Mouse (Mus musculus) mature B cell (primary cell): ENCODE results near the gene Mrrf.

Source experiments
- in situ Hi-C: fragments of 300-500 bp; cut with MboI; formaldehyde crosslinking; loops from 2 replicates; pipeline ENCODE4 v1.14.3; 2019

Gene Mrrf

GRCm38 (mm10) chr2:36201756-36202610 is 65.8 kb downstream of the Mrrf start:
- in situ Hi-C loops: no loop called here

GRCm38 (mm10) chr2:36202611-36202880 is 66.4 kb downstream of the Mrrf start:
- in situ Hi-C loops: no loop called here

DNA sequence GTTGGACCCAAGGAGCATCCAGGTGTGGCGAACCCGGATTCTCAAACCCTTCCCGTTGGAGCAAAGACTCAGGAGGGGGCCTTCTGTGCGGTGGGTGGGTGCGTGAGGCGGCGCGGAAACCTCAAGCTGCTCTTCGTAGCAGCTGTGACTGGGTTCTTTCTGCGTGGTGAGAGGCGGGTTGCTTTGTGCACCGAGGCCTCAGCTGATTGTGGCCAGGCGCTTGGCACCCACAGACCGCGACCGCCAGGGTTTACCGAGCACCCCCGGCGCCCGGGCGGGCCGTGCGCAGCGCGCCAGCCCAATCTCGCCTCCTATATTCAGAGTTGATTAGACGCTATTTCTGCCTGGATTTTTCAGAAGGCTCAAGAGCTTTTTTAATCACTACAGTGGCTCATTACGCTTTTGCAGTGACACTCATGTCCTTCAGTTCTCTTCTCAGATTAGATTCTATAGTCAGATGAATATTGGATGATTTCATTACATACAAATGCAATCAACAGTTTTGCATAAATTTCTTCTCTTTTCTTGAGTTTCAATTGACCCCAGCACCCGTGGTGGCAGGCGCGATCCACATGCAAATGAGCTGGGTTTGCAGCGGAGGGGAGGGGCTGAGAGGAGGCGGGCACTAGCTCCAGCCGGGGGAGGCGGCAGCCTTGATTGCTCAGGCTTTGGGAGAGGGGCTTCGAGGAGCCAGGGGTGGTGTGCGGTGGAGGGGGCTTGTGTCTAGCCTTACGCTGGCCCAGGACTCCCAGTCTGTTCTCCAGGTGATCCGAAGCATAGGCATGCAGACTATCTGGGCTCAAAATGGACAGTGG is 67.0 kb downstream of the Mrrf start:
- in situ Hi-C loops: no loop called here

GRCm38 (mm10) chr2:36204595-36204994 is 68.4 kb downstream of the Mrrf start:
- in situ Hi-C loops: no loop called here

- in situ Hi-C loops: no loop called here
These were observed 70.9 kb downstream of the Mrrf start for GRCm38 (mm10) chr2:36207071-36207470.

DNA sequence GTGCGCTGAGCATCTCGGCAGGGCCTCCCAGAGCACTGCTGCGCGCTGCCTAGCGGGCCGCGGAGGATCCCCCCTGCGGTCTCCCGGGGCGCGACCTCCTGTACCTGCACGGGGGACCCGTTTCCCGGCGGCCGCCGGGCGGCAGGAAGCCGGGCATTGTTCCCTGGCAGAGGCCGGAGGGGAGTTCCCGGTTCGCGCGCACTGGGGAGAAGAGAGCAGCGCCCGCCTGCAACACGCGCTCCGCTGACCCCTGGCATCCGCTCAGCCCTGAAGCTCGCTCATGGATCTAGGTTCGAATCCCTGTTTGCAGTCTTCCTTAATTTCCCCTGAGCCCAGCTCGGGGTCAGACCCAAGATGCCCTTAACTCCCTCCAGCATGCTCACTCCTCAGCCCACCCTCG is 74.6 kb downstream of the Mrrf start:
- in situ Hi-C loops: loop anchor here (5.0 kb wide), 1 partner anchor 203 kb away; no protein-coding TSS in a partner anchor

- in situ Hi-C loops: loop anchor here (5.0 kb wide), 1 partner anchor 204 kb away; no protein-coding TSS in a partner anchor
These were observed 75.6 kb downstream of the Mrrf start for GRCm38 (mm10) chr2:36211785-36212184.

DNA sequence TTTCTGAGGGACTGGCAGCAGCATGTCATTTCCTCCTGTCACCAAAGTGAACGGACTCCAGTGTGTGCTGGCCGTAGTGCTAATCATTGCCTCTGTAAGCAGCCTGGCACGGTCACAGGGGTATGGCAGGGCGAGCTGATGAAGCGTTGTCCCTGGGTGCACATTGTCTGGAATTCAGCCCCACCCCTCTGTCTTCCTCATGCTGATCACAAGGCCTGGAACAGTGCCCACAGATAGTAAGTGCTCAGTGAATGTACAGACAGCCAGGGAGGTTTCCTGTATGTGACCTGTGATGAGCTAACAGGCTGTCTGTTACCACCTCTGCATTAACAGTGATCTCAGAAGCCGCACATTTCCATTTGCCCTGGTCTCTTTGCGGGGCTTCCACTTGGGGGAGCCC is 76.9 kb downstream of the Mrrf start:
- in situ Hi-C loops: loop anchor here (5.0 kb wide), 1 partner anchor 206 kb away; no protein-coding TSS in a partner anchor

GRCm38 (mm10) chr2:36214023-36214422 is 77.8 kb downstream of the Mrrf start:
- in situ Hi-C loops: loop anchor here (5.0 kb wide), 1 partner anchor 207 kb away; no protein-coding TSS in a partner anchor

- in situ Hi-C loops: loop anchor here (5.0 kb wide), 1 partner anchor 207 kb away; no protein-coding TSS in a partner anchor
These were observed 78.2 kb downstream of the Mrrf start for GRCm38 (mm10) chr2:36214425-36214824.

GRCm38 (mm10) chr2:36215203-36215739 is 79.1 kb downstream of the Mrrf start:
- in situ Hi-C loops: no loop called here

DNA sequence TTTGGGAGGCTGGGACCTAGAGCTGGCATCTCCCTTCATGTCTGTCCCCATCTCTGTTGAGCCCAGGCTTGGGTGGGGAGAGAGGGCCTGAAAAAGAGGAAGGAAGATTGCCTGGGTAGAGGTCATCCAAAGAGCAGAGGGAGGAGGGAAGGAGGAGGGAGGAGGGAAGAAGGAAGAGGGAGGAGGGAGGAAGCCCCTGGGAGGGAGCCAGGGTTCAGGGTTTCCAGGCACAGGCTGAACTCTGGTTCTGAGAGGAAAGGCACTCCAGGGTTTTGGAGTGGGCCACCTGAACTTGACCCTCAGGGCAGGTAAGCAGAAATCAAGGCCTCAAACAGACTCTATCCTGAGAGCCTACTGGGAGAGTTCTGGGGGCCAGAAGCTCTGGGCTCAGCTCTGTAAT is 80.4 kb downstream of the Mrrf start:
- in situ Hi-C loops: no loop called here

- in situ Hi-C loops: no loop called here
These were observed 80.9 kb downstream of the Mrrf start for GRCm38 (mm10) chr2:36216953-36217573.

DNA sequence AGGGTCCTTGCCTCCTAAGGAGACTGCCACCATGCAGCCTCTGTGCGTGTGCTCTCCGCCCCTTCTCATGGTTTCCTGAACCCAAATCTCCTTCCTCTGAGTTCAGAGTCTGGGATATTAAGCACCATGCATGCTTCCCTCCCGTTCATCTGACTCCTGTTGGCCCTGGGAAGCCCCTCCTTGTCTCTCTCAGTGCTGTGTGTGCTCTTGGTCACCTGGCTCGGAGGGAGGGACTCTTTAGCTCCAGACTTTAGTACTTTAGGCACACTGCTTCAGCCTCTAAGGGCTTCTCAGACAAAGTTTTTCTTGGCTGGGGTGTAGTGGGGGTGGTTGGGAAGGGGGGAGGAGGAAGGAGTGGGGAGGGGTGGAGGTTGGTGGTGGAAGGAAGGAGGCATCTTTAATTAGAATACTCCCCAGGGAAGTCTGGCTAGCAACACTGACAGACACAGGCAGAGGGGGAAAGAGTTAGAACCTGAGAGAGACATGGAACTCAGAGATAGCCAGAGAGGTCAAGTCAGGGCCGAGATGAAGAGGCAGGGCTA is 81.6 kb downstream of the Mrrf start:
- in situ Hi-C loops: no loop called here

- in situ Hi-C loops: no loop called here
These were observed 83.9 kb downstream of the Mrrf start for GRCm38 (mm10) chr2:36220106-36220505.

DNA sequence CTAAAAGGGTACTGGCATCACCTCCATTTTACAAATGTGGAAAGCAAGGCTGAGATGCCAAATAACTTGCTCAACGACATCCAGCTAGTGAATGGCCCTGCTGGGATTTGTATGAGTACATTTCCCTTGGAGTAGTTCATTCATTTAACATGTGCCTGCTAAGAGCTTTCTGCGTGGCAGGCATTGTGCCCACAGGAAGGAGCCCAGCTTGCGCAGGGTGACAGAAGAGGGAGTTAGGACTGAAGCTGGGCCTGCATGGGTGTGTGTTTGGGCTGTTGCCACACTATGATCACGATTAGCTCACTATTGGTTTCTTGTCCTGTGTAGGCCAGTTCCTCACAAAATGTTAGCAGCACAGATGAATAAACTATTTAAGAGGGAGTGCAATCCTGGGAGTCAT is 84.7 kb downstream of the Mrrf start:
- in situ Hi-C loops: no loop called here

GRCm38 (mm10) chr2:36222168-36222848 is 86.1 kb downstream of the Mrrf start:
- in situ Hi-C loops: no loop called here

GRCm38 (mm10) chr2:36223436-36223835 is 87.2 kb downstream of the Mrrf start:
- in situ Hi-C loops: no loop called here

GRCm38 (mm10) chr2:36224153-36224552 is 88.0 kb downstream of the Mrrf start:
- in situ Hi-C loops: no loop called here

DNA sequence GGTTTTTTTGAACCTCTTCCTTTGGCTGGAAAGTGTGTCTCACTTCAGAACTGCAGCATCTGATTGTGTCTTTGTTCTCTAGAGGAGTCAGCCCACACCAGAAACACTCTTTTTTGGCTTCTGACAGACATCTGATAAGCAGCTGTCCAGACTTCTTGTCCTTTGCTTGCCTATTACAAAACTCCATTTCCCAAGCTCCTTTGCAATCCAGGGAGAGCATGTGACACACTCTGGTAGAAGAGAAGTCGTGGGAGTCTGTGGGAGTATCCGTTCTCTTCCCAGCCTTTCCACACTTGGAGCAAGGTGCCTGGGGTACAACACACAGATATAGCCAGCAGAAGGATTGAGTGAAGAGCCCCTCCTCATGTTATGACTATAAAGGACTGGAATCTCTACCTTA is 88.4 kb downstream of the Mrrf start:
- in situ Hi-C loops: no loop called here

GRCm38 (mm10) chr2:36230366-36230765 is 94.2 kb downstream of the Mrrf start, which contains the start of gene Ptgs1:
Ptgs1 (plus strand) TSS chr2:36230426.
- in situ Hi-C loops: no loop called here
